Mouse (Mus musculus) limb, embryonic 11.5 days (tissue): ENCODE results near the gene Gast. TPM values are rescaled to one million over a fixed set of nuclear protein-coding genes. Genes with fewer than 3 reads are reported as not detected.

Experiments used
- polyA plus RNA-seq: library from polyadenylated mRNA; unstranded; fragments of >200 nt; fragmentation: Nextera tagmentation; extraction: Ambion mirVana; gene quantifications from 2 replicates; pipeline ENCODE4 v1.2.1, GENCODE M21; 2014

Gene Gast
- polyA plus RNA-seq, 1 experiment from 2014 or later, result not detected

Other genes starting within 250 kb of the Gast start
- not detected in 2 replicates for gene Krt32, start 246.2 kb upstream of the Gast start, polyA plus RNA-seq
- gene Krt35, start 238.2 kb upstream of the Gast start, polyA plus RNA-seq, result 0.11 TPM in 1 of 2 replicates, not detected in the other
- 0.08 and 0.11 TPM in 2 replicates for gene Krt36, start 228.8 kb upstream of the Gast start, polyA plus RNA-seq
- not detected in 2 replicates for gene Krt13, start 212.8 kb upstream of the Gast start, polyA plus RNA-seq
- gene Krt15, start 198.5 kb upstream of the Gast start, polyA plus RNA-seq, result 3.4 and 6.7 TPM in 2 replicates
- 6.4 and 8.0 TPM in 2 replicates for gene Krt19, start 185.7 kb upstream of the Gast start, polyA plus RNA-seq
- 0.07 and 0.09 TPM in 2 replicates for gene Krt9, start 141.2 kb upstream of the Gast start, polyA plus RNA-seq
- gene Krt14, start 126.9 kb upstream of the Gast start, polyA plus RNA-seq, result 47.5 and 49.6 TPM in 2 replicates
- gene Krt16, start 85.5 kb upstream of the Gast start, polyA plus RNA-seq, result not detected in 2 replicates
- 11.2 and 11.6 TPM in 2 replicates for gene Krt17, start 73.4 kb upstream of the Gast start, polyA plus RNA-seq
- gene Krt42, start 64.5 kb upstream of the Gast start, polyA plus RNA-seq, result 0.09 and 0.26 TPM in 2 replicates
- gene Eif1, start 14.5 kb upstream of the Gast start, polyA plus RNA-seq, result 1,608 and 1,642 TPM in 2 replicates
- gene Hap1, start 21.7 kb downstream of the Gast start, polyA plus RNA-seq, result 0.38 and 0.39 TPM in 2 replicates
- 29.8 and 32.3 TPM in 2 replicates for gene Jup, start 63.4 kb downstream of the Gast start, polyA plus RNA-seq
- gene P3h4, start 80.4 kb downstream of the Gast start, polyA plus RNA-seq, result 36.7 and 40.2 TPM in 2 replicates
- gene Fkbp10, start 81.3 kb downstream of the Gast start, polyA plus RNA-seq, result 81.3 and 85.4 TPM in 2 replicates
- 157 and 160 TPM in 2 replicates for gene Nt5c3b, start 107.4 kb downstream of the Gast start, polyA plus RNA-seq
- gene Klhl10, start 107.5 kb downstream of the Gast start, polyA plus RNA-seq, result 0.93 and 1.0 TPM in 2 replicates
- 13.8 and 15.7 TPM in 2 replicates for gene Klhl11, start 138.3 kb downstream of the Gast start, polyA plus RNA-seq
- gene Acly, start 193.6 kb downstream of the Gast start, polyA plus RNA-seq, result 182 and 195 TPM in 2 replicates
- 0.62 and 1.1 TPM in 2 replicates for gene Ttc25, start 211.2 kb downstream of the Gast start, polyA plus RNA-seq
- gene Cnp, start 240.5 kb downstream of the Gast start, polyA plus RNA-seq, result 21.9 and 23.8 TPM in 2 replicates